Mouse (Mus musculus): ENCODE measurements around the gene Cd4. TPM values are rescaled to one million over a fixed set of nuclear protein-coding genes. Genes with fewer than 3 reads are reported as not detected.

Gene Cd4
- total and polyA plus RNA-seq, 3 experiments = not detected

DNA sequence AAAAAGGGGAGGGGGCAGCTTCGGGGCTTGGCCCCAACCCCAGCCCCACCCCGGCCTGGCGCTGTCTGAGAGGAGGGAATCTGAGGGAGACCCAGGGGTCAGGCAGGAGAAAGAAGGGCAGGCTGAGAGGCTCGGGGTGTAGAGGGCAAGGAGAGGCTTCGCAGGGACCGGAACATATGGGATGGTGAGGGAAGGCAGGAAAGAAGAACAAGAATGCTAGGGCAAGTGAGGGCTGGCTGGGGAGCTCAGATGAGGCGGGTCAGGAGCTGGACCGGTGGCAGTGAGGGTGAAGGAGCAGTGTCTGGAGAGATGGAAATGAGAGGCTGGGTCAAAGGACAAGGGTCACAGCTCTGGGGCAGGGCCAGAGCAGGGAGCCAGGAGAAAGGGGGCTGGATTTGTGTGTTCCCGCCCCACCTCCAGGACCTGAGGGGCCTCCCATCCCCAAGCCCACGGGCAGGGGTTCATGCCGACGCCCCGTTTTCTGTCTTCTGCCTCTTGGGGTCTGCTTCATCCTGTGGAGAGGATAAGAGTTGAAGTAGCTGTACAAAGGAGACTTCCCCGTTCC is 25.8 kb upstream of the Cd4 start:
- Histone ChIP-seq H3K9me3 (replicated peaks; ENCODE audit: insufficient read depth, low read length) (no peaks in the 10 kb centered on the region), H3K4me3 (ENCODE audit: control insufficient read depth in 1 of 2, insufficient read depth in 1 of 2, low read depth in 2 of 2, low read length in 2 of 2) (no peak overlapping the region), H3K36me3 (ENCODE audit: control insufficient read depth in 1 of 2, insufficient read depth in 2 of 2, low read length in 2 of 2) (peaks cover 0 to 23% of the 10 kb centered on the region in 2 experiments; a peak in 2 of 4 replicates), H3K9ac (ENCODE audit: control insufficient read depth, low read depth, low read length, poor library complexity, severe bottlenecking) (no peak overlapping the region), H3K4me1 (ENCODE audit: control insufficient read depth in 1 of 2, insufficient read depth in 2 of 2, low read length in 2 of 2) (peaks cover 15 to 33% of the 10 kb centered on the region in 2 experiments), H3K27me3 (ENCODE audit: control insufficient read depth in 1 of 2, insufficient read depth in 2 of 2, low read length in 2 of 2) (no peaks in the 10 kb centered on the region), H3K79me2 (ENCODE audit: control insufficient read depth, insufficient read depth, low read length, poor library complexity) (peaks cover 6% of the 10 kb centered on the region; the same call in 1 of the 2 replicates), H3K27ac (ENCODE audit: control insufficient read depth, low read depth, low read length) (no peak overlapping the region)
- TF ChIP-seq MAX (IDR thresholded peaks at IDR 0.05; ENCODE audit: low read length) (no peak), KAT2A (conservative IDR thresholded peaks at IDR 0.05; ENCODE audit: low read depth, low read length) (no peak), POLR2A (IDR thresholded peaks at IDR 0.05; ENCODE audit: control insufficient read depth in 1 of 2, insufficient read depth in 1 of 2, low read depth in 1 of 2, low read length in 2 of 2, poor library complexity in 1 of 2) (no peak), BHLHE40 (IDR thresholded peaks at IDR 0.05; ENCODE audit: borderline replicate concordance, low read depth, low read length) (no peak), E2F4 (IDR thresholded peaks at IDR 0.05; ENCODE audit: borderline replicate concordance, low read depth, low read length) (no peak), CHD2 (IDR thresholded peaks at IDR 0.05; ENCODE audit: low read length) (no peak), ZNF384 (IDR thresholded peaks at IDR 0.05; ENCODE audit: low read depth, low read length) (no peak), NRF1 (IDR thresholded peaks at IDR 0.05; ENCODE audit: insufficient read depth, low read depth, low read length, poor library complexity, severe bottlenecking) (no peak), HCFC1 (IDR thresholded peaks at IDR 0.05; ENCODE audit: low read depth, low read length) (no peak), CHD1 (IDR thresholded peaks at IDR 0.05; ENCODE audit: low read depth, low read length) (no peak), NELFE (IDR thresholded peaks at IDR 0.05; ENCODE audit: low read depth, low read length) (no peak), MAZ (IDR thresholded peaks at IDR 0.05; ENCODE audit: low read depth, low read length) (no peak), ZC3H11A (IDR thresholded peaks at IDR 0.05; ENCODE audit: low read depth, low read length) (no peak), TBP (IDR thresholded peaks at IDR 0.05; ENCODE audit: low read depth, low read length) (no peak), CTCF (IDR thresholded peaks at IDR 0.05 in 2 of 3, conservative IDR thresholded peaks at IDR 0.05 in 1 of 3; ENCODE audit: control insufficient read depth in 1 of 3, insufficient read depth in 1 of 3, low read depth in 2 of 3, low read length in 3 of 3, poor library complexity in 1 of 3, severe bottlenecking in 1 of 3) (no peak)
- no peak for DNase-seq (ENCODE audit: low read depth, low spot score)

GRCm38 (mm10) chr6:124913214-124913613 is 25.2 kb upstream of the Cd4 start:
- H3K36me3 ChIP-seq (ENCODE audit: control insufficient read depth in 1 of 2, insufficient read depth in 2 of 2, low read length in 2 of 2) = peaks cover 0 to 18% of the 10 kb centered on the region in 2 experiments; a peak in 2 of 4 replicates
- H3K79me2 ChIP-seq (ENCODE audit: control insufficient read depth, insufficient read depth, low read length, poor library complexity) = peaks cover 6% of the 10 kb centered on the region; the same call in 1 of the 2 replicates
- peak; percentile 82 for DNase-seq (ENCODE audit: low read depth, low spot score)
- no peaks in the 10 kb centered on the region for H3K9me3 ChIP-seq (replicated peaks; ENCODE audit: insufficient read depth, low read length)
- no peak overlapping the region for H3K4me3 ChIP-seq (ENCODE audit: control insufficient read depth in 1 of 2, insufficient read depth in 1 of 2, low read depth in 2 of 2, low read length in 2 of 2)
- H3K27me3 ChIP-seq (ENCODE audit: control insufficient read depth in 1 of 2, insufficient read depth in 2 of 2, low read length in 2 of 2) = no peaks in the 10 kb centered on the region
- peak overlapping the region; percentile 83 for H3K27ac ChIP-seq (ENCODE audit: control insufficient read depth, low read depth, low read length)
- H3K4me1 ChIP-seq (ENCODE audit: control insufficient read depth in 1 of 2, insufficient read depth in 2 of 2, low read length in 2 of 2) = peaks cover 11 to 29% of the 10 kb centered on the region in 2 experiments
- H3K9ac ChIP-seq (ENCODE audit: control insufficient read depth, low read depth, low read length, poor library complexity, severe bottlenecking) = peak overlapping the region; percentile 32
- TF ChIP-seq TAL1 (IDR thresholded peaks at IDR 0.05; ENCODE audit: low read length) (no peak), ELF1 (IDR thresholded peaks at IDR 0.05; ENCODE audit: low read depth, low read length) (peak; percentile 74), NRF1 (IDR thresholded peaks at IDR 0.05; ENCODE audit: insufficient read depth, low read depth, low read length, poor library complexity, severe bottlenecking) (no peak), MEF2A (IDR thresholded peaks at IDR 0.05; ENCODE audit: extremely low read depth, insufficient replicate concordance, low read depth, low read length, poor library complexity, severe bottlenecking) (no peak), CHD2 (IDR thresholded peaks at IDR 0.05; ENCODE audit: low read length) (no peak), MXI1 (IDR thresholded peaks at IDR 0.05; ENCODE audit: low read depth, low read length) (0 out of 2 replicates have a peak, but pooled peaks have one; percentile 26), CHD1 (IDR thresholded peaks at IDR 0.05; ENCODE audit: low read depth, low read length) (no peak), RCOR1 (IDR thresholded peaks at IDR 0.05; ENCODE audit: low read depth, low read length) (no peak), ZKSCAN1 (IDR thresholded peaks at IDR 0.05; ENCODE audit: low read depth, low read length) (no peak), MAX (IDR thresholded peaks at IDR 0.05; ENCODE audit: low read length) (no peak), JUND (IDR thresholded peaks at IDR 0.05; ENCODE audit: low read depth, low read length) (no peak), MYC (IDR thresholded peaks at IDR 0.05; ENCODE audit: low read depth, low read length) (no peak), NELFE (IDR thresholded peaks at IDR 0.05; ENCODE audit: low read depth, low read length) (no peak), POLR2AphosphoS2 (IDR thresholded peaks at IDR 0.05; ENCODE audit: low read length) (no peak), USF1 (IDR thresholded peaks at IDR 0.05; ENCODE audit: low read depth, low read length) (no peak), SMC3 (IDR thresholded peaks at IDR 0.05; ENCODE audit: low read depth, low read length) (no peak), ETS1 (IDR thresholded peaks at IDR 0.05; ENCODE audit: low read depth, low read length) (peak; percentile 42), GABPA (IDR thresholded peaks at IDR 0.05; ENCODE audit: low read depth, low read length) (no peak), EP300 (IDR thresholded peaks at IDR 0.05; ENCODE audit: low read depth in 1 of 2, low read length in 2 of 2) (peak in 1 of 2 experiments; percentile 37; a peak in 1 of 4 replicates), ZMIZ1 (IDR thresholded peaks at IDR 0.05; ENCODE audit: low read depth, low read length) (peak; percentile 22; the same call in 1 of the 2 replicates), USF2 (IDR thresholded peaks at IDR 0.05; ENCODE audit: borderline replicate concordance in 1 of 2, insufficient read depth in 1 of 2, low read depth in 1 of 2, low read length in 2 of 2) (no peak)

Data from MEL (cell line).